Mouse (Mus musculus) liver, postnatal 0 days (tissue): ENCODE results near the gene Col4a2.

Source experiments
- CTCF ChIP-seq: sonication (generic); IDR thresholded peaks from 2 replicates; pipeline ENCODE4 v1.5.1; 2016; ENCODE audit warnings: antibody characterized with exemption, low read depth
- EP300 ChIP-seq: IDR thresholded peaks from 2 replicates; pipeline ENCODE4 v1.6.1; 2016; ENCODE audit warnings: antibody characterized with exemption, low read depth, mild to moderate bottlenecking

DNA sequence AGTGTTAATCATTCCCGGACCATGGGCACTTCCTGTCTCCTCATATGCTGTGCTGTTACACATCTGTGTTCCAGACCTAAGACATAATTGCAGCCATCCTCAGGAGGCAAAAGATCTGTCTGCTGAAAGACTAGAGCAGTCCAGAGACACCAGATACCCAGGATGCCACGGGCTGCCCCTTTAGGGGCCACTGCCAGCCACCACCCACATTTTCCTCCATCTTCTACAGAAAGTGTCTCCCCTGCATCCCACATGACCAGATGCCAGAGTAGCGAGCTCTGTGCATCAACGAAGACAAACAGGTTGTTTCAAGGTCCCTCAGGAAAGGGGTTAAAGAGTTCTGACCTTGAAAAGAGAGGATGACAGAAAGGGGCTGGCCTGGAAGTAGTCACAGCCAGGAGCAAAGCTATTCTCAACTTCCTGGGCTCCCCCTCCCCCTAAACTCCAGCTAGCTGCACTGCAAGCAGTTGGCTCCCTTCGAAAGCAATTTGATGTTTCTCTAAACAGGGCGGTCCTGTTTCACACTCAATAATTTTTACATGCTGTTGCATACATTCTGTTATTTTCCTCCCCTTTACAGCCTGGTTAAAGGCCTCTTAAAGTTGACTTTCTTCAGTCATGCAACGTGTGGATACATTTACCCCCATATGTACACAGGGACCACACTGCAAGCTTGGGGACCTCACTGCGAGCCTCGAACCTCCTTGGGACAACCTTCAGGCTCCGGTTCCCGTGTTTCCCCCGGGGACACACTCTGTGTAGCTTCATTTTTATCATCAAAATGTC, 13.9 kb upstream of the Col4a2 start:
- TF ChIP-seq EP300 (no peak), CTCF (no peak)
